Mouse (Mus musculus): ENCODE results near the gene Nploc4. TPM values are rescaled to one million over a fixed set of nuclear protein-coding genes. Genes with fewer than 3 reads are reported as not detected.

The Nploc4 gene
- polyA plus RNA-seq, 1 experiment from 2014 or later = 36.3 TPM

GRCm38 (mm10) chr11:120458847-120459597 lies 21.5 kb upstream of the Nploc4 start:
- H3K27ac ChIP-seq (replicated peaks) = no peak overlapping the region

DNA sequence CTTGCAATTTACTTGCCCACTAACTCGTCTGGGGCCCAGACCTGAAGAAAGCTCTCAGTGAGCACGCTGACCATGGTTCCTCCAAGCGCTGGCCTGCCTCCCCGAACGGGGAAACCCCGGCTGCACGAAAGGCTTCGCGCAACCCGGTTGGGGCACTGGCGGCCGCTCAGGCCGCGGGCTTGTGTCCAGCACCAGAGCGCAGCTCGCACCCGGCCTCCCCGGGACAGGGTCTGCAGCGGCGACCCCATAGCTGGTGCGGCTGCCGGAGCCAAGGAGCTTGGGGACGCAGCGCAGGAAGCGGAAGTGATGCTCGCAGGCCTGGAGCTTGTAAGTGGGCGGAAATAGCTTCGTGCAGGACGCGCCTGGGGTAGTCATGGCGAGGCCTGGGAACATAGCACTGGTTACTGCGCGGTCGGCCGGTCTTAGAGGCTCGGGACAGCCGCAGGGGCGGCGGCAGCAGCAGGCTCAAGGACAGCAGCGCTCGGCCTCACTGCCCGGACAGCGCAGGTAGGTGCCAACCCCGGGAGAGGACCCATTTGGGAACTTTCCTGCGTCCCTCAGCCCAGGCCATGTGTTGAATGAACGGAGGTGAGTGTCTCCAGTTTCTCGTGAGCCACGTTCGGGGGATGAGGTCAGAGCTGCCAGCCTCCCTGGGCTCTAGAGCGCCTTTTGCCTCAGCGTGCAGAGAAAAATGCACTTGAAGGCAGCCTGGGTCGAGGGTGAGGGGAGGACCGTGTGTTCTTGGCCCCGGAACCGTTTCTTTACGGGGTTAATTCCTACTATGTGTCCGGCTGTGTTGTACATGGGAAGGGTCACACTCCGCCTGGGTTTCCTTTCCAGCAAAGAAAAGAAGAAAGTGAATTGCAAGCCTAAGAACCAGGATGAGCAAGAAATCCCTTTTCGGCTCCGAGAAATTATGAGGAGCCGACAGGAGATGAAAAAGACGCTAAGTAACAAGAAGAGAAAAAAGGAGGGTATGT lies 20.6 kb upstream of the Nploc4 start, which contains the start of the genes Oxld1 and Ccdc137:
Gene Oxld1, minus strand, starts transcription at position 297 of the 980 bp plus-strand sequence.
Gene Ccdc137, plus strand, starts transcription at position 344 of the 980 bp plus-strand sequence.
- Histone ChIP-seq H3K4me1 (peaks cover 24% of the 10 kb centered on the region), H3K4me3 (replicated peaks) (peak within 1 kb of the TSS; percentile 95), H3K9me3 (replicated peaks) (no peaks in the 10 kb centered on the region), H3K27me3 (no peaks in the 10 kb centered on the region), H3K36me3 (peaks cover 38% of the 10 kb centered on the region), H3K4me2 (replicated peaks) (peak within 1 kb of the TSS; percentile 75), H3K9ac (peak within 1 kb of the TSS; percentile 96), H3K27ac (replicated peaks) (peak within 1 kb of the TSS; percentile 82)
- ATAC-seq (ENCODE audit: insufficient number of reproducible peaks, low FRiP score, low TSS enrichment, low read depth) = peak; percentile 88
- WGBS = 3% methylated on average over 62 of the region's 62 CpGs

More at GRCm38 (mm10) chr11:120458847-120459597, 21.5 kb upstream of the Nploc4 start:
- Histone ChIP-seq H3K9ac (peak overlapping the region; percentile 96), H3K4me3 (replicated peaks) (peak overlapping the region; percentile 95), H3K9me3 (replicated peaks) (no peaks in the 10 kb centered on the region), H3K36me3 (peaks cover 47% of the 10 kb centered on the region), H3K4me2 (replicated peaks) (peak overlapping the region; percentile 75), H3K4me1 (peaks cover 24% of the 10 kb centered on the region), H3K27me3 (no peaks in the 10 kb centered on the region)
- 64% methylated on average over 6 of the region's 6 CpGs for WGBS
- no peak for ATAC-seq (ENCODE audit: insufficient number of reproducible peaks, low FRiP score, low TSS enrichment, low read depth)

DNA sequence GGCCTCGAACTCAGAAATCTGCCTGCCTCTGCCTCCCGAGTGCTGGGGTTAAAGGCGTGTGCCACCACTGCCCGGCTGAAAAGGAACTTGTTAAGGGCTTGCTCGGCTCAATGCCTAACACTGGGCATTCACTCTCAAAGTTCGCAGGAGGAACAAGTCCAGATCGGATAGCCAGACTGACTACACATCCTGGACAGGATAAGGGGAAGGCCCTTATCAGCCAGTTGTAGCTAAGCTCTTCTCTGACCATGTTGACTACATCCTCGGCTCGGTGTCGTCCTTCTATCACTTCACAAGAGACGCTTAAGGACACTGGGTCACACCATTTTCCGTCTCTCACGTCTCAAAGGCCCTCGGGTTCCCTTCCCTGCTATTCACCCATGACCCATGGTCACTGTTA lies 19.9 kb upstream of the Nploc4 start:
- H3K36me3 ChIP-seq = peaks cover 31% of the 10 kb centered on the region
- no peaks in the 10 kb centered on the region for H3K9me3 ChIP-seq (replicated peaks)
- H3K4me2 ChIP-seq (replicated peaks) = peak overlapping the region; percentile 75
- H3K27me3 ChIP-seq = no peaks in the 10 kb centered on the region
- peak overlapping the region; percentile 96 for H3K9ac ChIP-seq
- peak overlapping the region; percentile 82 for H3K27ac ChIP-seq (replicated peaks)
- H3K4me1 ChIP-seq = peaks cover 24% of the 10 kb centered on the region
- ATAC-seq (ENCODE audit: insufficient number of reproducible peaks, low FRiP score, low TSS enrichment, low read depth) = no peak
- peak overlapping the region; percentile 95 for H3K4me3 ChIP-seq (replicated peaks)
- WGBS = 29% methylated on average over 14 of the region's 14 CpGs

GRCm38 (mm10) chr11:120455413-120455812 lies 17.9 kb upstream of the Nploc4 start:
- Histone ChIP-seq H3K4me3 (replicated peaks) (no peak overlapping the region), H3K9ac (no peak overlapping the region), H3K4me2 (replicated peaks) (no peak overlapping the region), H3K27ac (replicated peaks) (no peak overlapping the region), H3K4me1 (peaks cover 24% of the 10 kb centered on the region), H3K9me3 (replicated peaks) (no peaks in the 10 kb centered on the region), H3K27me3 (no peaks in the 10 kb centered on the region), H3K36me3 (peaks cover 13% of the 10 kb centered on the region)
- WGBS = 93% methylated on average over 7 of the region's 7 CpGs
- no peak for ATAC-seq (ENCODE audit: insufficient number of reproducible peaks, low FRiP score, low TSS enrichment, low read depth)

GRCm38 (mm10) chr11:120454965-120455364 lies 17.5 kb upstream of the Nploc4 start:
- no peaks in the 10 kb centered on the region for H3K9me3 ChIP-seq (replicated peaks)
- H3K27me3 ChIP-seq = no peaks in the 10 kb centered on the region
- no peak overlapping the region for H3K4me2 ChIP-seq (replicated peaks)
- peaks cover 24% of the 10 kb centered on the region for H3K4me1 ChIP-seq
- WGBS = 89% methylated on average over 4 of the region's 4 CpGs
- H3K9ac ChIP-seq = no peak overlapping the region
- H3K4me3 ChIP-seq (replicated peaks) = no peak overlapping the region
- no peak overlapping the region for H3K27ac ChIP-seq (replicated peaks)
- H3K36me3 ChIP-seq = peaks cover 10% of the 10 kb centered on the region
- no peak for ATAC-seq (ENCODE audit: insufficient number of reproducible peaks, low FRiP score, low TSS enrichment, low read depth)

- Histone ChIP-seq H3K4me3 (replicated peaks) (no peak within 1 kb of the TSS), H3K4me1 (peaks cover 12% of the 10 kb centered on the region; the same call in 1 of the 2 replicates), H3K36me3 (0 out of 2 replicates have a peak, but pooled peaks cover 4% of the 10 kb centered on the region), H3K4me2 (replicated peaks) (no peak within 1 kb of the TSS), H3K27ac (replicated peaks) (no peak within 1 kb of the TSS), H3K27me3 (no peaks in the 10 kb centered on the region), H3K9ac (no peak within 1 kb of the TSS), H3K9me3 (replicated peaks) (no peaks in the 10 kb centered on the region)
- ATAC-seq (ENCODE audit: insufficient number of reproducible peaks, low FRiP score, low TSS enrichment, low read depth) = no peak
- 90% methylated on average over 4 of the region's 4 CpGs for WGBS
Observed at GRCm38 (mm10) chr11:120453306-120453705, 15.8 kb upstream of the Nploc4 start, which contains the start of gene Pde6g. TSS of gene Pde6g (minus strand) at chr11:120453500.

DNA sequence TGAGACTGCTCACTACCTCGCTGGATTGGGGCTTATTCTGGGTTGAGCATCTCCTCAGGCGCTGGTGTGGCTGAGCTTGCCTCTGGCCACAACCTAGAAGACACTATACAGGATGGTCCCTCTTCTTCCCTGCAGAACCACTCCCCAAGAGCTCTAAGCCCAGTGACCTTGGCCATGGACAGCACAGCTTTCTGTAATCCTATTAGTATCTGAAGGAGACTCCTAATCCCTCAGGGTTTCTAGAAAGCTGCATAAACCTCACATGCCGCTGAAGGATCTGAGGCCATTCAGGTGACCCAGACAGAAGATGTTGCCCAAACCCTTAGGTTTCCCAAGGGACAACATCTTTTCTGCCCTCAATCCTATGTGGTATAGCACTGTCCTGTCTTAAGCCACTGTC lies 14.7 kb upstream of the Nploc4 start:
- Histone ChIP-seq H3K4me3 (replicated peaks) (no peak overlapping the region), H3K9me3 (replicated peaks) (no peaks in the 10 kb centered on the region), H3K36me3 (0 out of 2 replicates have a peak, but pooled peaks cover 4% of the 10 kb centered on the region), H3K27ac (replicated peaks) (no peak overlapping the region), H3K27me3 (no peaks in the 10 kb centered on the region), H3K4me2 (replicated peaks) (no peak overlapping the region), H3K4me1 (peaks cover 11% of the 10 kb centered on the region; the same call in 1 of the 2 replicates), H3K9ac (no peak overlapping the region)
- no peak for ATAC-seq (ENCODE audit: insufficient number of reproducible peaks, low FRiP score, low TSS enrichment, low read depth)
- 71% methylated on average over 3 of the region's 3 CpGs for WGBS

DNA sequence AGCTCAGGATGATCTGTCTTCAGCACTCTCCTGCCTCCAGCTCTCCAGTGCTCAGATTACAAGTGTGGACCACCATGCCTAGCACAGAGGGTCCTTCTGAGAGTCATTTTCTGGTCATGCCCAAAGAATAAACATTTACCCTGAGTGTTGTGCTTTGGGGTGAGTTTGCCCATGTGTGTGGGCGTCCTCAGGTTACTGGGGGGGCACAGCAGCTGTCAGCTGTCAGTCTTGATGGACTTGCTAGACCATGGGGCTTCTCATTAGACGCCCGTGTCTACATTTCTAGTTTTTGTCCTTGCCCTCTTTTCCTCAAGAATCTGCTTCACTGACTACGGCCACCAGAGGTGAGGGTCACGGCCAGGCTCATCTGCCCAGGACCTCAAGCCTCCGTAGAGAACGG lies 9.7 kb upstream of the Nploc4 start:
- no peak overlapping the region for H3K4me2 ChIP-seq (replicated peaks)
- no peaks in the 10 kb centered on the region for H3K9me3 ChIP-seq (replicated peaks)
- ATAC-seq (ENCODE audit: insufficient number of reproducible peaks, low FRiP score, low TSS enrichment, low read depth) = no peak
- H3K4me1 ChIP-seq = no peaks in the 10 kb centered on the region
- H3K9ac ChIP-seq = no peak overlapping the region
- H3K27me3 ChIP-seq = no peaks in the 10 kb centered on the region
- H3K36me3 ChIP-seq = no peaks in the 10 kb centered on the region
- no peak overlapping the region for H3K4me3 ChIP-seq (replicated peaks)
- 61% methylated on average over 7 of the region's 7 CpGs for WGBS
- H3K27ac ChIP-seq (replicated peaks) = no peak overlapping the region

- no peak for ATAC-seq (ENCODE audit: insufficient number of reproducible peaks, low FRiP score, low TSS enrichment, low read depth)
- no peaks in the 10 kb centered on the region for H3K27me3 ChIP-seq
- WGBS = 75% methylated on average over 3 of the region's 3 CpGs
- H3K4me3 ChIP-seq (replicated peaks) = no peak overlapping the region
- no peaks in the 10 kb centered on the region for H3K4me1 ChIP-seq
- no peaks in the 10 kb centered on the region for H3K9me3 ChIP-seq (replicated peaks)
- no peak overlapping the region for H3K27ac ChIP-seq (replicated peaks)
- H3K9ac ChIP-seq = no peak overlapping the region
- H3K4me2 ChIP-seq (replicated peaks) = no peak overlapping the region
- H3K36me3 ChIP-seq = no peaks in the 10 kb centered on the region
Observed at GRCm38 (mm10) chr11:120445475-120445874, 8.0 kb upstream of the Nploc4 start.

DNA sequence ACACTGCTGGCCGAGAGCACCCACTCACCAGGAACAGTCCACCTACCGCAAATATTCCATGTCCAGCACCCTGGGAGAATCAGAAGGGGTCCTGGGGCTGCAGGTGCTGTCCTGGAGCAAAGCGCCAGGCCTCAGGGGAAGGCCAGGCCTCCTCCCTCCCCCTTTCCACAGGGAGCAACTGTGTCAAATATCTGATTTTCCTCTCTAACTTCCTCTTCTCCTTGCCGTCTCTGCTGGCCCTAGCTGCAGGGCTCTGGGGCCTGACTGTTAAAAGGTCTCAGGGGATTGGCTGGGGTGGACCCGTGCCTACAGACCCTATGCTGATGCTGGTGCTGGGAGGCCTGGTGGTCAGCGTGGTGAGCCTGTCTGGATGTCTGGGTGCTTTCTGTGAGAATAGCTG lies 6.6 kb upstream of the Nploc4 start:
- Histone ChIP-seq H3K4me3 (replicated peaks) (no peak overlapping the region), H3K27me3 (no peaks in the 10 kb centered on the region), H3K27ac (replicated peaks) (no peak overlapping the region), H3K9me3 (replicated peaks) (no peaks in the 10 kb centered on the region), H3K9ac (no peak overlapping the region), H3K4me2 (replicated peaks) (no peak overlapping the region), H3K4me1 (no peaks in the 10 kb centered on the region), H3K36me3 (no peaks in the 10 kb centered on the region)
- ATAC-seq (ENCODE audit: insufficient number of reproducible peaks, low FRiP score, low TSS enrichment, low read depth) = no peak
- 61% methylated on average over 6 of the region's 6 CpGs for WGBS

DNA sequence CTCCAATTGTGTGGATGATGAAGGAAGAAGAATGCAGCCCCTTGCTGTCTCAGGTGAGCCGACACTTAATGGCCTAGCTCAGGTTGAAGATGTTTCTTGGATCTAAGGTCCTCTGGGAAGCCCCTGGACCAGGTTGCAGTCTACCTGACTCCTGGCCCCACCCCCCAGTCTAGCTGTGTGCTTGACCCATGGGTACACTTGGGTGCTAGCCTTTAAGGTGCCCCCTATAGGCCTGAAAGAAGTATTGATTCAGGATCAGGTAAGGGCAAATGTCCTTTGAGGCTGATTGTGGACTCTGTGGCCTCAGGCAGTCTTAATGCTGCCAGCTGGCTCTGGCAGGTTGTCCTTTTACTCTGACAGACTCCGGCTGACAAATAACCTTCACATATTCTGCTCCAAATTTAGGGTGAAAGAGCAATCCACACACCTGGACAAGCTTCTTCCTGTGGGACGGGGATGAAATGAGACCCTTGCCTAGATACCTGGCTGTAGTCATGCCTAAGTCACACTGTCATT lies 5.3 kb upstream of the Nploc4 start:
- H3K36me3 ChIP-seq = no peaks in the 10 kb centered on the region
- no peak overlapping the region for H3K4me2 ChIP-seq (replicated peaks)
- H3K27me3 ChIP-seq = no peaks in the 10 kb centered on the region
- WGBS = 82% methylated on average over 3 of the region's 3 CpGs
- H3K9ac ChIP-seq = no peak overlapping the region
- no peak overlapping the region for H3K4me3 ChIP-seq (replicated peaks)
- ATAC-seq (ENCODE audit: insufficient number of reproducible peaks, low FRiP score, low TSS enrichment, low read depth) = no peak
- no peaks in the 10 kb centered on the region for H3K4me1 ChIP-seq
- no peak overlapping the region for H3K27ac ChIP-seq (replicated peaks)
- no peaks in the 10 kb centered on the region for H3K9me3 ChIP-seq (replicated peaks)

Data from embryonic facial prominence, embryonic 15.5 days (tissue).